Mouse (Mus musculus): ENCODE data around the gene Saa3.
"Not testable (repeated sequence)": the region's sequence is repeated elsewhere in the genome, so short reads cannot be mapped to it uniquely, and the experiment has no call there.

The Saa3 gene

DNA sequence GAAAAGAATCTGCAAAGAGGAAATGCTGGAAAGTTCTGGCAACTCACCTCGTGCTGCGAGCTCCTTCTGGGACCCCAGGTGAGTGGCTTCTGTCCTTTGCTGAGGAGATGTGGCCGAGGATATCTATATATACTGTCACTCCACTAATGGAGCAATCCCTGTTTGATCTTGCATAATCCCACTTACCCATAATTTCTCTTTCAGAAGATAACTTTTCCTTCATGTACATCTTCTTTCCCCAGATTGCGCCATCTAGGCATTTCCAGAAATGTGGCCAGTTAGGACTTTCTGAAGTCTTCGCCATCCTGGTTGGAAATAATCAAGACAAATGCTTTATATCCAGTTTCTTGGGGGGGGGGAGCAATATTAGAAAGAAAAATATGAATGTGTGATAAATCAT, at the start of gene Saa3:
Gene Saa3 (minus strand): TSS at position 101 of the 400 bp plus-strand sequence.
- in situ Hi-C loops (cut with MboI; ENCODE audit: low sequenced_read_pairs): loop anchor here (10.0 kb wide), 1 partner anchor 49 kb away; no protein-coding TSS in a partner anchor

DNA sequence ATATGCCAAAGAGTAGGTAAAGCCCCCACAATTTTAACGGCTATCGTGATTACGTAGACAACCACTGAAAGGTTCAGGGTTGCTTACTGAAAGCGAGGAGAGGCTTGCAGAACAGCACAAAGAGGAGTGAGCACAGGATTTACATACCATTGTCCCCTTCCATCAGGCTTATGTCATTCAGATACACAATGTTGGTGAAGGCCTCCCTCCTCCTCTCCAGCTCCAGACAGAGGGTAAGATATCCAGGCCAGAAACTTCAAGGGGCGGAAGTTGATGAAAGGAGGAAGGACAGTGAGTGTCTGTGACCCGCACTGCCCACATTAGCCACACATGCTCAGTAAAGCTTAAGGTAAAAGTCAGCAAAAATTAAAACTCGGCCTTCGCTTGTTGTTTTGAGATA, 49.2 kb upstream of the Saa3 start:
- in situ Hi-C loops (cut with MboI; ENCODE audit: low sequenced_read_pairs): loop anchor here (10.0 kb wide), 1 partner anchor 50 kb away; the partner anchor contains the start of genes Saa3 and Saal1

DNA sequence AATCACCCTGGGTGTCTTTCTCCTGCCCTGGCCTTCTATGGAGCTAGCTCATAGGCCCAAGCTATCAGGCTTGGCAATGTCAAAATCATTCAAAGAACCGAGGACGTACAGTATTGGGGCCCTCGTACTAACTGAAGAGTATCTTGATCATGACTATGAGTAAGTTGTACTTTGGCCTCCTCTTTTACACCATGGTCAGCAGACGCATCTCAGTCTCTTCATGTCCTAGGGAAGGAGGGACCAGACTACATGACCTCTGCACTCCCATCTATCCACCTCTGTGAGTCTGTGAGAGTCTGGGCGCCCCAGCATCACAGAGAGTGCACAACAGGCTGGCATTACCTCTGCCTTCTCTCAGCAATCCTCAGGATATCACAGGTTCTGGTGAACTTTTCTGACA, 47.1 kb upstream of the Saa3 start:
- in situ Hi-C loops (cut with MboI; ENCODE audit: low sequenced_read_pairs): loop anchor here (10.0 kb wide), 1 partner anchor 48 kb away; the partner anchor contains the start of genes Saa3 and Saal1

GRCm38 (mm10) chr7:46761049-46761795, 45.7 kb upstream of the Saa3 start:
- in situ Hi-C loops (cut with MboI; ENCODE audit: low sequenced_read_pairs): loop anchor here (10.0 kb wide), 1 partner anchor 46 kb away; the partner anchor contains the start of genes Saa3 and Saal1

DNA sequence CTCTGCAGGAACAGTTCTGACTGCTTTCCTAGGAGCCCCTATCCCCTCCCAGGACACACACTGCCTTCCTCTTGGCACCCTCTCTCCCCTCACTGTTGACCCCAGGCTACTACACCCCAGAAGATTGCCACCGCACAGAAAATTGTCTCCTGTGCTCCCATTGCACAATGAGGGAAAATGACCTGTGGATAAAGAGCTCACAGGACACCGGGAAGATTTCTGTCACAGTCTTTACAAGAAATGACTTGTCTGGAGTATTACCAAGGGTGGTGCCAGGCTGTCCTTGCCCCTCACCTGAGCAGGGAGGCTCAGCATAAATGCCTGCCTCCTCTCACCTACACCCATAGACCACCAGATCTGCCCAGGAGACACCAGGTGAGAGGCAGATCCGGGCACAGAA, 36.0 kb upstream of the Saa3 start, which contains the start of gene Saa2:
Gene Saa2 (plus strand): TSS at position 301 of the 400 bp plus-strand sequence.
- in situ Hi-C loops (cut with MboI; ENCODE audit: low sequenced_read_pairs): no loop called here

GRCm38 (mm10) chr7:46748459-46748858, 33.0 kb upstream of the Saa3 start:
- in situ Hi-C loops (cut with MboI; ENCODE audit: low sequenced_read_pairs): no loop called here

- in situ Hi-C loops (cut with MboI; ENCODE audit: low sequenced_read_pairs): no loop called here
Observed at GRCm38 (mm10) chr7:46746381-46746780, 30.9 kb upstream of the Saa3 start.

- in situ Hi-C loops (cut with MboI; ENCODE audit: low sequenced_read_pairs): no loop called here
Observed at GRCm38 (mm10) chr7:46745816-46746215, 30.3 kb upstream of the Saa3 start.

GRCm38 (mm10) chr7:46742880-46743279, 27.4 kb upstream of the Saa3 start, which contains the start of gene Saa1:
Saa1 (minus strand) TSS chr7:46742980.
- in situ Hi-C loops (cut with MboI; ENCODE audit: low sequenced_read_pairs): not testable (repeated sequence)

DNA sequence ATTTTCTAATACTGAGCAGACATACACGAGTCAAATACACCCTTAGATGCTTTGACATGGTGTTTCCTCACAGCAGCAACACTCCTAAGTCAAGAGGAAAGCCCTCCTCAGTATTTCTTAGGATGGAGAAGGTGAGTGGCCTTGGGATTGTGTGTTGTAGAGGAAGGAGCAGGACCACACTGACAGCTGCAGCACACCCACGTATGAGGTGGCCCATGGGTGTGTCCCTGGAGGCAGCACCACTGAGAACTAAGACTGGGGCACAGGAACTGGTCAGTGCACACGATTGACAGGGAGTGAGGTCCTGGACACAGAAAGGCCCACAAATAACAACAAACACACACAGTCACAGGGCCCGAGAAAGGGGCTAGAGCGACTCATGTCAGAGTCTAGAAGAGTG, 24.5 kb upstream of the Saa3 start:
- in situ Hi-C loops (cut with MboI; ENCODE audit: low sequenced_read_pairs): not testable (repeated sequence)

- in situ Hi-C loops (cut with MboI; ENCODE audit: low sequenced_read_pairs): no loop called here
Observed at GRCm38 (mm10) chr7:46738561-46739460, 23.3 kb upstream of the Saa3 start.

GRCm38 (mm10) chr7:46734983-46735382, 19.5 kb upstream of the Saa3 start:
- in situ Hi-C loops (cut with MboI; ENCODE audit: low sequenced_read_pairs): no loop called here

GRCm38 (mm10) chr7:46732458-46732857, 17.0 kb upstream of the Saa3 start, which contains the start of gene Saa4:
Saa4 (minus strand) TSS chr7:46732603.
- in situ Hi-C loops (cut with MboI; ENCODE audit: low sequenced_read_pairs): no loop called here

DNA sequence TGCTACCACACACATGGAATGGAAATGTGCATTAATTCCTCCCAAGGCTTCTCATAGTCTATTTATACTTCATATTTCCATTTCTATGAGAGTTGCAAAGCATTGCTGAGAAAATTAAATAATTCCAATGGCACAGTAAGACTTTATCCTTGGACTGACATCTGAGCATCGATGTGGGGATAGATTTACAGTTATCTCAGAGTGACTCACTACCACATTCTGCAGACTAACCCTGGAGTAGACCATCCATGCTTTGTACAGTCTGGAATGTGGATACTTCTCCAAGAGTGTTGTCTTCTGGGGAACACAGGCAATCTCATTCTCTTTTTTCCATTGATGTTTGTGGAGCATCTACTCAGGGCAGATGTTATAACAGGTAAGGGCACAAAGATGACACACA, 12.1 kb upstream of the Saa3 start:
- in situ Hi-C loops (cut with MboI; ENCODE audit: low sequenced_read_pairs): no loop called here

GRCm38 (mm10) chr7:46724396-46724795, 8.9 kb upstream of the Saa3 start:
- in situ Hi-C loops (cut with MboI; ENCODE audit: low sequenced_read_pairs): no loop called here

DNA sequence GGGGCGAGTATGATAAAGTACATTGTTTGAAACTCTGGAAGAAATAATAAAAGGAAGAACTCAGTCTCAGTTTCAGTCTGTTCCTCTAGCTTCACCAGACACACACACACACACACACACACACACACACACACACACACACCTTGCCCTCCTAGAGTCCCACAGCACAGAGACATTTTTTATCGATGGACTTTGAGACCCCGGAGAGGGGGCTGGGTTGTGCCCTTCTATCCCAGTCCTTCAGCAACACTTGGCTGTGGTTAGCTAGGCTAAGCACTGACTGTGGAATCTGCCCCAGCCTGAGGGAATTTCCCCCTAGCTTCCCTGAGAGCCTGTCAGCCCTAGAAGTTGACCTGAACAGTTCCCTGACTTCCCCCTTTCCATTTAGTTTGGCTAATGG, 8.3 kb upstream of the Saa3 start:
- in situ Hi-C loops (cut with MboI; ENCODE audit: low sequenced_read_pairs): no loop called here

DNA sequence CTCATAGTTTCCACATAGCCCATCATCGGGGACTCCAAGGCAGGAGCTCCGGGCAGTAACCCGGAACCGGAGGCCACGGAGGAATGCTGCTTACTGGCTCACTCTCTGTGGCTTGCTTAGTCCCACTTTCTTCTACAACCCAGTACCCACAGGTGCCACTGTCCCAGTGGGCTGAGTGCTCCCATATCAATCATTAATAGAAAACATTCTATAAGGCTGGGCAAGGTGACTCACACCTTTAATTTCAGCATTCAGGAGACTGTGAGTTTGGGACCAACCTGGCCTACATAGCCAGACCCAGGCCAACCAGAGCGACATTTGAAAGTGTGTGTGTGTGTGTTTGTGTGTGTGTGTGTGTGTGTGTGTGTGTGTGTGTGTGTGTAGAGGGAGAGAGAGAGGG, 7.9 kb upstream of the Saa3 start:
- in situ Hi-C loops (cut with MboI; ENCODE audit: low sequenced_read_pairs): no loop called here

DNA sequence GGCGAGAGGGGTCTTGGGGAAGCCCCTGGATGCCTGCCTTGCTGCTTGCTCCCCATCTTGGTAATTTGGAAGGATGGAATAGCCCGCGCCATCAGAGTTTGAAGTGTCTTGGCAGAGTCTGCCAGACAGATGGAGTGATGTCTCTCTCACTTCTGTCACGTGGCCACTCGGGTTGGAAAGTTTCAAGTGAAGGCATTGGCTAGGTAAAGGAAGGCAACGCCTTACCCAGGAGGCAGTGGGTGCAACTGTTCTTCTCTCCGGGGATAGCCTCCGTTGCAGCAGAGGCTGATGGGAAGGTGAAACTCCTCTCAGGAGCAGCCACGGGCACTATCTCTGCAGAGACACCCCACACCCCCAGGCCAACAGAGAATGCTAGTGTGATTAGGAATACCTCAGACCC, 5.0 kb upstream of the Saa3 start:
- in situ Hi-C loops (cut with MboI; ENCODE audit: low sequenced_read_pairs): no loop called here

- in situ Hi-C loops (cut with MboI; ENCODE audit: low sequenced_read_pairs): loop anchor here (10.0 kb wide), 1 partner anchor 45 kb away; no protein-coding TSS in a partner anchor
Observed at GRCm38 (mm10) chr7:46719526-46719925, 4.0 kb upstream of the Saa3 start.

- in situ Hi-C loops (cut with MboI; ENCODE audit: low sequenced_read_pairs): loop anchor here (10.0 kb wide), 1 partner anchor 46 kb away; no protein-coding TSS in a partner anchor
Observed at GRCm38 (mm10) chr7:46718591-46719270, 3.2 kb upstream of the Saa3 start.

GRCm38 (mm10) chr7:46716897-46717296, 1.4 kb upstream of the Saa3 start:
- in situ Hi-C loops (cut with MboI; ENCODE audit: low sequenced_read_pairs): loop anchor here (10.0 kb wide), 1 partner anchor 48 kb away; no protein-coding TSS in a partner anchor
